Mouse (Mus musculus): ENCODE results near the gene Ubp1.

DNA sequence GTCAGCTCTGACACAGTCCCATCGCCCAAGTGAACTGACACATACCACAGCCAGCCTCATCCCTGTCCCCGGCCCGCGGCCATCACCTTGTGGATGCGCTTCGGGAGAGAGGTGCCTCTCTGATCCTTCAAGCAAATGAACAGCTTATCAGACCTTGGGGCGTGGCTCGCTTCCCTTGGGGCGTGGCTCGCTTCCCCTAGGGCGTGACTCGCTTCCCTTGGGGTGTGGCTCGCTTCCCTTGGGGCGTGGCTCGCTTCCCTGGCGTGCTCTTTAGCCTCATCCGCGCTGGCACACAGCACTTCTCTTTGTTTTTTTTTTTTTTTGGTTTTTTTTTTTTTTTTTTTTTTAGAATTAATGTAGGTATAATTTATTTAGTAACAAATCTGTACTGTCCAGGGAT is 80.5 kb downstream of the Ubp1 start:
- TF ChIP-seq CTCF (IDR thresholded peaks at IDR 0.05; ENCODE audit: low read depth) (no peak), EP300 (IDR thresholded peaks at IDR 0.05; ENCODE audit: low read depth) (no peak)

Measured in liver, postnatal 0 days (tissue).